Mouse (Mus musculus) spleen, adult 2 months (tissue): ENCODE measurements around the gene Gab1.

Experiments used
- CTCF ChIP-seq: fragments of 200-500 bp; IDR thresholded peaks from 2 replicates; pipeline ENCODE4 v1.5.1; 2011; ENCODE audit warnings: mild to moderate bottlenecking, inconsistent platforms; ENCODE audit not compliant: insufficient read depth, insufficient read length, insufficient replicate concordance; ENCODE audit errors: extremely low read depth
- POLR2A ChIP-seq: fragments of 200-500 bp; IDR thresholded peaks from 2 replicates; pipeline ENCODE4 v1.6.1; 2011; ENCODE audit warnings: low read depth, low read length, inconsistent platforms

DNA sequence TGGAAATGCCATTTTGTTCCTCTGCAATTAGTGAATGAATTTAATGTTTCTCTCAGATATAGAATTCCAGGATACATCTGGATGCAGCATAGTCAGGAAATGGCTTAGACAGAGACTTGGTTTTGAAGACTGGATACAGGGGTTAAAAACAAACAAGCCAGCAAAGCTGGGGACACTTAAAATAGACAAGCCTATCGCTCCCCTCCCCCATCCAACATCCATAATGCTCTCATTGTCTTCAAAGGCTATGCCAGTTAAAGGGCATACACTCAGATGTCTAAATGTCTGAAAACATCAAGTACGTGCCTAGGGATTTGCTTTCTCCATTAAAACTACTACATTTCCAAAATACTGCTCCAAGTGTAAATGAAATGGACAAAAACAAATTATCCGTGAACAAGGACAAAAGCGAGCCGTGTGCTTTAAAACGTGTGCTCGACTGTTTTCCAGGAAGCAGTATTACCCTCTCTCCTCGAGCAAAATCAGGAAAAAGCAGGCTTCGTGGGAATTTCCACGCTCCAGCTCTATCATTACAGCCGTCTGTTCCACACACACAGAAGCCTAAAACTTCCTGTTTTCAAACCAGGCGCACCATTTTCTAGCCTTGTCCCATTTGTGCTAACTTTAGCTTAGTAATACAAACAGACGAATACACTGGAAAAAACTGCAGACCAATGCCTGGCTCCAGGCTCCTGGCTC is 72.4 kb downstream of the Gab1 start:
- no peak for TF ChIP-seq CTCF
- TF ChIP-seq POLR2A: no peak
